Mouse (Mus musculus): ENCODE data around the gene Abcb8. TPM values are rescaled to one million over a fixed set of nuclear protein-coding genes. Genes with fewer than 3 reads are reported as not detected.
A peak's percentile ranks its signal among the peaks of the same experiment; 100 is the strongest.
"Not testable (repeated sequence)": the region's sequence is repeated elsewhere in the genome, so short reads cannot be mapped to it uniquely, and the experiment has no call there.

Abcb8 gene
- total RNA-seq, 2 experiments from 2014 or later = 43.3 to 56.1 TPM

DNA sequence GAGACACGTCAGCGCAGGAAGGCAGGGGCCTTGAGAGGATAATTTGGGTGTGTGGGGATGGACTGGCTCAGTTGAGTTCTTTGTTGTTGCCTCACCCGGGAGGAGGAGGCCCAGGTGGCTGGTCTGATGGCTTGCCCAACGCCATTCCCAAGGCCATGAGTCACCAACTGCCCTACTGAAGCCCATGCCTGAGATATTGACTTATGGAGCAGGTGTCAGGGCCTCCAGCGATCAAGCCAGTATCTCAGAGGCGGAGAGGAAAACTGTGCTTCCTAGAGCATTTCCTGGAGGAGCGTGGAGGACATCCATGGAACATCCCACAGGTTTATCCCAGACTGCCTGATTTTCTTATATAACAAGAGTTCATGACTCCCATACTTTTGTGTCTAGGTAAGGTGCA is 739 bp upstream of the Abcb8 start:
- no peak for DNase-seq (ENCODE audit: low spot score in 2 of 2)

DNA sequence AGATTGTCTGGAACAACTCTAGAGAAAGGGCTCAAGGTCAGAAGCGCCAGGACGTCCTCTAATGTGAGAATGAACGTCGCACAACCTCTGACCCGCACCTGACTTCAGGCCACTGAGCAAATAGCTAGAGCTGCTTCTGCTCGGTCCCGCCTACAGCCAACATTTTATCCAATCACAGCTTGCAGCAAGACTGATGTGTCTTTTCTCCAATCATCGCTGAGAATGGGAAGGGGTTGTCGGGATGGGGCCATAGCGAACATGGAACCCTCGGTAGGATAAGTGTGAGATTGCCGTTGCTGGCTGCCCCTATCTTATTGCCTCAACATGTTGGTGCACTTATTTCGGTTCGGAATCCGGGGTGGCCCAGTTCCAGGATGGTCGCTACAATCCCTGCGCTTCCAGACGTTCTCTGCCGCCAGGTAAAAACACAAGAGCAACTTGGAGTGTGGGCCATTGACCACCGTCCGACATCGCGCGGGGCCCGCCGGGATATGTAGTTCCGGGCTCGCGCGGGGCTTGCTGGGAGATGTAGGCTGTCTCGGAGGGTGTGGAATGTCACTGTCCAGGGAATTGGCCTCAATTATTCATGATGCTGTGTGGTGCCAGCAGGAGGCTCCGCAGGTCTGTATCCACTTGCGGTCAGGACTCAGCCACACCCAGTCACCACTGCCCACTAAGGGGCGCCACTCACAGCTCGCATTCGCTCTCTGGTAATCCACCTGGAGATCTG is 867 bp downstream of the Abcb8 start:
- peak; percentile 91 to 95 for DNase-seq (ENCODE audit: low spot score in 2 of 2)

DNA sequence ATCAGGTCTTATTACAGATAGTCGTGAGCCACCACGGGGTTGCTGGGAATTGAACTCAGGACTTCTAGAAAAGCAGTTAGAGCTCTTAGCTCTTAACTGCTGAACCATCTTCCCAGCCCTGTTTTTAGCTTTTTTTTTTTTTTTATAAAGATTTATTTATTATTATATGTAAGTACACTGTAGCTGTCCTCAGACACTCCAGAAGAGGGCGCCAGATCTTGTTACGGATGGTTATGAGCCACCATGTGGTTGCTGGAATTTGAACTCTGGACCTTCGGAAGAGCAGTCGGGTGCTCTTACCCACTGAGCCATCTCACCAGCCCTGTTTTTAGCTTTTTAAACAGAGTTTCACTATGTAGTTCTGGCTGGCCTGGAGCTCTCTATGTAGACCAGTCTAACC is 2.8 kb downstream of the Abcb8 start:
- DNase-seq (ENCODE audit: low spot score in 2 of 2) = not testable (repeated sequence)

DNA sequence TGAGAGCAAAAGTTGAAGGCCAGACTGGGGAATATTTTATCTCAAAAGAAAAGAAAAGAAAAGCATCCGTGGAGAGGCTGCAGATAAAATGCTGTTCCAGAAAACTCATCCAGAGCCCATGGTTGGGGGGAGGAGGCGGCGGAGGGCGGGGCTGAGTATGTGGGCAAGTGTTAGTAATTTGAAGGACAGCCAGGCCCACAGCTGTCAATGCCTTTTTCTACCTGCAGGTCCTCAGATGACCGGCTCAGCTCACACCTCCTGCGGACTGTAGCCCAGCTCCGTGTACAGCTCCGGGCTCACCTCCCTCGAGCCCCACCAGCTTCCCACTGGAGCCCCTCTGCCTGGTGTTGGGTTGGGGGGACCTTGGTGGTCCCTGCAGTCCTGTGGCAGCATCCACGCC is 6.2 kb downstream of the Abcb8 start:
- DNase-seq (ENCODE audit: low spot score in 2 of 2) = no peak

DNA sequence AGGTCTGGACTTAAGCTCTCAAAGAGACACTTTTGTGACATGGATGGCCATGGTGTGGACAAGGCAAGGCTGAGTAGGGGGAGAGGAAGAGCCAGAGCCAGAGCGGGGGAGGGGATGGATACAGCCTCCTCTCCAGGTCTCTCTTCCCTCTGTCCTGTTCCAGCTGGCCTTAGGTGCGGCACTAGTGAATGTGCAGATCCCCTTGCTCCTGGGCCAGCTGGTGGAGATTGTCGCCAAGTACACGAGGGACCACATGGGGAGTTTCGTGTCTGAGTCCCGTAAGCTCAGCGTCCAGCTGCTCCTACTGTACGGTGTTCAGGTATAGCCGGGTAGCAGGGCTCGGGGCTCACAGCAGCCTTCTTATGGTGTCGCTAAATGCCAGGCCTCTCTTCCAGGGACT is 6.9 kb downstream of the Abcb8 start:
- DNase-seq (ENCODE audit: low spot score in 2 of 2) = no peak

DNA sequence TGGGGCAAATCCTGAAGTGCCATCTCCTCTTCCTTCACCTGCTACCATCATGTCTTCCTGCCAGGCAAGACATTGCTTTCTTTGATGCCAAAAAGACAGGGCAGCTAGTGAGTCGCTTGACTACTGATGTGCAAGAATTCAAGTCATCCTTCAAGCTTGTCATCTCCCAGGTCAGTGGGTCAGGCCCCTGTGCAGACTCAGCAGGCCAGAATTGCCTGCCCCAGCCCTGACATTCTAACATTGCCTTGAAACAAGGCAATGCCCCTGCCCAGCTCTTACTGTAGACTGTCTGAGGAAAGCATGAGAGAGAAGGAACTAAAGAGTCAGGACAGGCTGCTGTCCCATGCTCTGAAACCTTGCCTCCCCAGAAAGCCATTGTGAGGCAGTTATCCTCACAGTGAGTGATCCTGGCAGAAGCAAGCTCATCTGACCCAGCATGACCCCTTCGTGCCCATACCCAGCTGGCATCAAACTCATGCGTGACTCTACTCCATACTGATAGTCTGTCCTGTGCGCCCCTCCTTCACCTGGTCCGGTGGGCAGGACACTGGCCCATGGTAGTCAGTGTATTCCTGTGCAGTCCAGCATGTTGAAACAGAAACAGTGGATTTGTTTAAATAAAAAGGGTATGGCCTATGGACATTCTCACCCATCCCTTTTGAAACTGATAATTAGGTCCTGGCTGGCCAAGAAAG is 7.6 kb downstream of the Abcb8 start:
- DNase-seq (ENCODE audit: low spot score in 2 of 2) = no peak

DNA sequence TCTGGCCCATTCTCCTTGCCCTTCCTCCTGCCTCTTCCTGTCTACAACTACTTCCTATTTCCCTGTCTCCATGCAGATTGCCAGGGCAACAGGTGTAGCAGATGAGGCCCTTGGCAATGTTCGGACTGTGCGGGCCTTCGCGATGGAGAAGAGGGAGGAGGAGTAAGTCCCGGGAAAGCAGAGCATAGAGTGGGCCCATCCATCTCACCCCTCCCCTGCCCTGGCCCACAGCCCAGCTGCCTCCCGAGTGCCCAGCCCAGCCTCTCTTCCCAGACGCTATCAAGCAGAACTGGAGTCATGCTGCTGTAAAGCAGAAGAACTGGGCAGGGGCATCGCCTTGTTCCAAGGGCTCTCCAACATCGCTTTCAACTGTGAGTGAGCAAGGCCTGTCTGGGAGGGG is 8.5 kb downstream of the Abcb8 start:
- DNase-seq (ENCODE audit: low spot score in 2 of 2) = no peak

DNA sequence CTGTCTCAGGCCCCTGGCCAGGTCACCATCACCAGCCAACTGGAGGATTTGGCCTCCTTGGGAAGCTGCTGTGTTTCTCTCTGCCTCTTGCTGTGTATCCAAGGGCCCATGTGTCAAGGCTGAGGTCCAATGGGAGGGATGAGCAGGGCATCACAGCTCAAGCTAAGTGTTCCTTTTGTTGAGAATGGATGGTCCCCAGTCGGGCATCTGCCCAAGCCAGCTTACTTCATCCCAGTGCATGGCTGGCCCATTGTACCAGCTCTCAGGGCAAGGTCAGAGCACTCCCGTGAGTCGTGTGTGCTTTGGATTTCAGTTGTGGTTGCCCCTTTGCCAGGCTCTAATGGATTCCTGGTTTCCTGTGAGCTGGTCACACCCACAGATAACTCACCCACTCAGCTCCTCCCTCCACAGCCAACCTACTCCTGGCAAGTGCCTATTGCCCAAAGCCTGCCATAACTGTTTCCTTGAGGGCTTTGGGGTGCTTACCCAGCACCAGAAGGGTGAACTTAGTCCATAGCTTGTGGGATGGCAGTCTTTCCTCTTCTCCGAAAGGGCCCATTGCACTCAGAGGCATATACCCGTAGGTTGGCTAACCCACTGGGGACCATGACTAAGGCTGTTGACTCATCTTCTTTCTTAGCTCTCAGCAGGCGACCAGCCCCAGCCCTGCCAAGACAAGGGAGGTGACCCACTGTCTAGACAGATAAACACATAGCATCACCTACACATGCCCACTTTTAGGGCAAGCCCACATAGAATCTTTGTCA is 11.3 kb downstream of the Abcb8 start:
- no peak for DNase-seq (ENCODE audit: low spot score in 2 of 2)

DNA sequence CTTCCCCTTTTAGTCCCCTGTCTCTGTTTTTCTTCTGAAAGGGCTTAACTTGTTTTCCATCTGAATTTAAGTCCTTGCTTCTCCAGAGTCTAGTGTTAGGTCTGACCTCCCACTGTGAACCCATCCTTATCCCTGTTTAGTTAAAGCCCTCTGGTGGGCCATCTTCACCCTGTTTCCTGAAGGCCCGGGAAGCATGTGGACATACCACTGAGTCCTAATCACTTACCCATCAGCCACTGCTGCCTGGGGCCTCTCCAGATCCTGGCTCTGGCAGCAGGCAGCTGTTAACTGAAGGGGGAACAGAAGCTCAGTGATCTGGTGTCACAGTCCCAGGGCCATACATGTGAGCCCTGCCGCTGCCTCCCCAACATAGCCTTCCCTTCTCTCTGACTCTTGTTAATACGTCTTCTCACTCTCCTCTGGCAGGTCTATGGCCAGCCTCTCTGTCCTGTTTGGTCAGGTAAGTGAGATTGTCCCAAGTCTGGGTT is 12.0 kb downstream of the Abcb8 start:
- DNase-seq (ENCODE audit: low spot score in 2 of 2) = no peak

DNA sequence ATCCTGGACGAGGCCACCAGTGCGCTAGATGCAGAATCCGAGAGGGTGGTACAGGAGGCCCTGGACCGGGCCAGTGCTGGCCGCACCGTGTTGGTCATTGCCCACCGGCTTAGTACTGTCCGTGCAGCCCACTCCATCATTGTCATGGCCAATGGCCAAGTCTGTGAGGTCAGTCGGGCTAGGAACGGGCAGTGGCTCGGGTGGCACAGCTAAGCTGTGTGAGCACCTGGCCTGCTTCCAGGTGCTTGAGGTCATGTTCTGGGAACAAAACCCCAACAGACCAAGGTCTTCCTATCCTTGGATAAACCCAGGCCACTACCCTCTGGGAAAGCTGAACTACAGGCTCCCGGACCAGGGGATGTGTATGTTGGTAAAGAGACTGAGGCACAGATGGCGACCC is 15.2 kb downstream of the Abcb8 start:
- no peak for DNase-seq (ENCODE audit: low spot score in 2 of 2)

DNA sequence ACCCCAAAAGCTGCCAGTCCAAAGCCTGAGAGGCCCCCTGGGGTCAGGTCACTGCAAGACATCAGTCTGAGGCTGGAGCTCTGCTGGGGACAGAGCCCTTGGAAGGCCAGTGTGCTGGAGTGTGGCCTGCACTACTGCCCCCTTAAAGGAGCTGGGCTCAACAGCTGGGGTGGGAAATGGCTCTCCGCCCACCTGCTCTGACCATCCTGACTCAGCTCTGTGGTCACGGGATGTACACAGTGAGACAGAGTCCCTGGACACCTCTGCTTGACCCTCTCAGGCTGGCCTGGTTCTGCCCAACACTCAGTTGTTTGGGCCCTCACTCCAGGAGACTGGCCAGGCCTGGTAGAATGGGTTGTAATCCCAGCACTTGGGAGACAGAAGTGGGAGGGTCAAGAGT is 16.0 kb downstream of the Abcb8 start:
- DNase-seq (ENCODE audit: low spot score in 2 of 2) = no peak

DNA sequence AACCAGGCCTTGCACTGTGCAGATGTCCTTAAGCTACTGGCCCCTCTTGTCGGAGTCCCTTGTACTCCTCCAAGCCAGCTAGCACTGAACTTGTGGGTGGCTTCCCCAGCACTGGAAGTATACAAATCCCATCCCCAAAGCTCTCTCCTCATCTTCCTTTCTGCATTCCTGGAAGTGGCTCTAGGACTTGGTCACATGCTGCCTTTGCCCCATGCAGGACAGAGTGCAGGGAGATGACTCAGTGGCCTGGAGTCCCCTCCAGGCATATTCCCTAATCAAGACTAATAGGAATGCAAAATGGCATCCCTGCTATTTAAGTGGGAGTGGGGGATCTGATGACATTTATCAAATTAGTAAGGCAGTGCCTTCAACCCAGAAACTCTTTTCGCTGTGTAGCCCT is 18.6 kb downstream of the Abcb8 start:
- no peak for DNase-seq (ENCODE audit: low spot score in 2 of 2)

DNA sequence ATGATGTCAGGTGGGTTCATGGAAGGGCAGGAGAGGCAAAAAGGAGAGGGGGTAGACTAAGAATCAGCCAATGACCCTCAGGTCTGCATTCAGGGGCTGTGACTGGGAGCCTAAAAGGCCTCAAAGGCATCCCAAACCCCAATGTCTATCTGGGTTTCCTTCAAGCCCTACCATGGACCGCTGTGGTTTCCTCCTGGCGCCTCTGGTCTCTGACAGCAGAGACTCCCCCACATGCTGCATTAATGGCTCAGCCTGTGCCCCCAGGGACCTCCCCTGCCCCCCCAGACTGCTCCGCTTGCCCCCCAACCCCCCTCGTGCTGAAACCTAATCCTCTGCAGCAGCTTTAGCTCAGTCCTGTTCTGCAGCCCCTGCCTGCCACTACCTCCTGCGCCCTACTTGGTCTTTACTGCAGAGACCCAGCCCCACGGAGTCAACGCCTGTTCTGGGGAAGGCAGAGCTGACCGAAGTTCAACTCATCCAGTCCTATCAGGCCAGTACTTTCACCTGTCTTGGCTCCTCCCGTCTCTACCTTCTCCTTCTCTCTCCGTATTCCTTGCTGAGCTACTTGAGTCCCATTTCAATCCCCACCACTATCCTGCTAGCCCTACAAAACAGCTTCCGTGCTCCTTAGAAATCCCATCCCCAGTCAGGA is 19.7 kb downstream of the Abcb8 start, which contains the start of gene Asic3:
Gene Asic3 (plus strand): TSS at position 351 of the 652 bp plus-strand sequence.
- DNase-seq (ENCODE audit: low spot score in 2 of 2) = no peak

DNA sequence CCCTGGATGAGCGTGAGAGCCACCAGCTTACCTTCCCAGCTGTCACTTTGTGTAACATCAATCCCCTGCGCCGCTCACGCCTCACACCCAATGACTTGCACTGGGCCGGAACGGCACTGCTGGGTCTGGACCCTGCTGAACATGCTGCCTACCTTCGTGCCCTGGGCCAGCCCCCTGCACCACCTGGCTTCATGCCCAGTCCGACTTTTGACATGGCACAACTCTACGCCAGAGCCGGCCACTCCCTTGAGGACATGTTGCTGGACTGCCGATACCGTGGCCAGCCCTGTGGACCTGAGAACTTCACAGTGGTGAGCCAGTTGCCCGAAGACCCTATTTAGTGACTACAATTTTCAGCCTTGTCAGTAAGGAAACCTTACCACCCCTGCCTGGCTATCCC is 20.5 kb downstream of the Abcb8 start:
- no peak for DNase-seq (ENCODE audit: low spot score in 2 of 2)

DNA sequence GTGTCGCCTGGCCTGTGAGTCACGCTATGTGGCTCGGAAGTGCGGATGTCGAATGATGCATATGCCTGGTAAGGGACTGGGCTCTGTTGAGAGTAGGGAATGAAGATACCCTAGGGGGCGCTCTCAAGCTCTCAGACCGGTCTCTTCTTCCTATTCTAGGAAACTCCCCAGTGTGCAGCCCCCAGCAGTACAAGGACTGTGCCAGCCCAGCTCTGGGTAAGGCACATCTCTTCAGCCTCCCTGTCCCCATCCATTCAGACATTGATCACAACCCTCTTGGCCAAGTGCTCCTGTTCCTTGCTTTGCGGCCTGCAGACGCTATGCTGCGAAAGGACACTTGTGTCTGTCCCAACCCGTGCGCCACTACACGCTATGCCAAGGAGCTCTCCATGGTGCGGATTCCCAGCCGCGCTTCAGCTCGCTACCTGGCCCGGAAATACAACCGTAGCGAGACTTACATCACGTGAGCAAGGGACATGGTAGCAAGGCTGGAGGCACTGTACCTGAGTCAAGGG is 22.8 kb downstream of the Abcb8 start:
- DNase-seq (ENCODE audit: low spot score in 2 of 2) = peak; percentile 63 to 68

DNA sequence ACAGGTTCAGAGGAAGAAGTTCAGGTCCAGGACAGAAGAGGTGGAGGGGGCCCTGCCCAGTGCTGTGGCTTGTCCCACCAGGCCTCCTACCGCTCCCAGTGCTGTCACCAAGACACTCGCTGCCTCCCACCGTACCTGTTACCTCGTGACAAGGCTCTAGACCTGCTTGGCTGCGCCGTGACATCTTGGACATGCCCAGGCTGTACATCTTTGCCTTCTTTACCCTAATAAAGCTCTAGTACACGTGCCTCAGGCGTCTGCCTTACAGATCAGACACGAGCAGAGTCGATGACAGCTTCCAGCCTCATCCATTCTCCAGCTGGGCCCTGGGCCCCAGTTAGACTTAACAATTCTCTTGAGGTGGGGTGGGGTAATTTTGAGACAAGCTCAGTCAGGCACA is 24.1 kb downstream of the Abcb8 start:
- no peak for DNase-seq (ENCODE audit: low spot score in 2 of 2)

DNA sequence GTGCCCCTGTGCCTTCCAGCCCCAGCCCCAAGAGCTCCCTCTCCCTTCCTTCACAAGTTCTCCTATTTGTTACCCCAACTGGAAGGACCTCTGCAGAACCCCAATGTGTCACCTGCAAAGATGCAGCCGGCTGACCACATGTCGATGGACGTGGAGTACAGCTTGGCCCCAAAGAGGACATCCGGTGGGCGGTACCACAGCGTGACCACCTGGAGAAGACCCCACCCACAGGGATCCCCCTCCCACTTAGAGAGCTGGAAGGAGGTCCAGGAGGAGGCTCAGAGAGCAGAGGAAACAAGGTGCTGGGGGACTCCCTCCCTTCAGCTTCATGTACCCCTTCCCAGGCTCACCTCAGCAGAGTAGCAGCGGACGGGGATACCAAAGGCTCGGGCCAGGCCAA is 26.9 kb downstream of the Abcb8 start:
- no peak for DNase-seq (ENCODE audit: low spot score in 2 of 2)

DNA sequence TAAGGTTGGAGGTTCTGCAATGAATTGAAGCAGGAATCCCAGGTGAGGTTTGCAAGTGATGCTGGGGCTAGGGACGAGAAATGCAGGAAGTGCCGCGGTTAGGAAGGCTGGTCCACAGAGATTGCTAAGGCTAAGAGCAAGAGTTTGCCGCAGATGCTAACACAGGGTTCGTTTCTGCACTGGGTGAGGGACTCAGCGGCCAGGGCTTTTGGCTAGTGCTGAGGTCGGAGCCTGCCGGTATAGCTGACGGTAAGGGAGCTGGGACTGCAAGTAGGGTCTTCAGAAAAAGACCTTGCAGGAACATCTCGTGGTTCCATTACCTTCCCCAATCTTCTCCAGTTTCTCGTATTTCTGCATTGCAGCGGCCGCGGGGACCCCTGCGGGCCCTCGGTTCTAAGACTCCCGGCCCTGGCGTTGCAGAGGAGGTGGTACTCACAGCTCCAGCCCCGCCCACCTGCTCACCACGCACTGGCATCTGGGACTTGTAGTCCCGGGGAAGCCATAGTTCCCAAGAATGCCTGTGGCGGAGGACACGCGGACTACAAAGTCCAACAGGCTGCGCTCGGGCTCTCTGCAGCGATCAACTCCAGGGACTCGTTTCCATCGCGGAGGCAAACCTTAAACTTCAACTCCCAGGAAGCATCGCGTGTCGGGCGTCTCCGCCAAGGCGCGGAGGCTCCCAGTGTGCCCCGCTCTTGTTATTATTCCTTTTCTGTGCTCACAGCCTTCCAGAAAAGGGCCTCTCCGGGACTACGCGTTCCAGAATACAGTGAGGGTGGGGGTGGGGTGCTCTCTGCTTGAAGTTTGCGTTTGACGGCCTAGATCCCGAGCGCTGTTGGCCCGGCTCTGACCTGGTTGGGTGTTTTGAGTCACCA is 29.9 kb downstream of the Abcb8 start, which contains the start of the genes Cdk5 and Slc4a2:
Gene Cdk5 (minus strand): TSS at position 402 of the 875 bp plus-strand sequence.
Gene Slc4a2 (plus strand): TSS at position 709 of the 875 bp plus-strand sequence.
- peak; percentile 98 to 99 for DNase-seq (ENCODE audit: low spot score in 2 of 2)

DNA sequence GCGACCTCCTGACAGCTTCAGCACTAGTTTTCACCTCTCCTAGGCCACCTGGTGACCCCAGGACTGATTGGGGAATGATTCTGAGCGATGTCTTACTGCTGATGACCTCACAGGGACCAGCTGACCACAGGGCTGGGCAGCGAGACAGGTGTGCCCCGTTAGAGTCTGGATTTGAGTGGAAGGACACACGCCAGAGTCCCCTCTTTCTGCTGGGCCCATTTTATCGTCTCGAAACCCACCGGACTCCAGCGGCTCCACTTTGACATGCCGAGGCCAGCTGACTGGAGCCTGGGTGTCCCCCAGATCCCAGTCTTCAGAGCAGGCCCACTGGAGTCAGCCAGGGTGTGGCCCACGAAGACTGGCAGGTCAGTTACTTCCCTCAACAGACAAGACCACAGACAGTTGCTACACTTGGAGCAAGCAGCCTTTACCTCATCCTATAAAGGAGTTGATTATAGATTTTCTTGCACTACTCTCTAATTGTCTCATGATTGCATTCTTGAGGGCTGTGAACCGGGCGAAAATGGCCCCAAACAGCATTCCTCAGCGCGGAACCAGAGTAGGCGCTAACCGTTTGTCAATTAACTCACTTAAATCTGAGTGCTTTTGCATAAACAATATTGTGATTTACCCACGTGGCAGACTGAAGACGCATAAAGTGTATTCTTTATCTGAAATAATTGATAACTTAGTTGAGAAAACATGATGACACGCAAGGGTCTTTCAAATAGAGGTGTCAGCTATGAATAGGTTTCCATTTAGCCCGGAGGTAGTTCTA is 30.7 kb downstream of the Abcb8 start:
- DNase-seq (ENCODE audit: low spot score in 2 of 2) = no peak
